Mouse (Mus musculus) megakaryocyte, embryonic 14.5 days (primary cell): ENCODE results near the gene C1rl.

Source experiments
- FLI1 ChIP-seq: IDR thresholded peaks from 2 replicates; pipeline ENCODE4 v1.6.1; 2012; ENCODE audit warnings: low read length, inconsistent platforms, mixed read lengths
- GATA1 ChIP-seq: IDR thresholded peaks from 3 replicates; pipeline ENCODE4 v1.6.1; 2012; ENCODE audit warnings: mixed read lengths, low read length, inconsistent platforms, borderline replicate concordance

DNA sequence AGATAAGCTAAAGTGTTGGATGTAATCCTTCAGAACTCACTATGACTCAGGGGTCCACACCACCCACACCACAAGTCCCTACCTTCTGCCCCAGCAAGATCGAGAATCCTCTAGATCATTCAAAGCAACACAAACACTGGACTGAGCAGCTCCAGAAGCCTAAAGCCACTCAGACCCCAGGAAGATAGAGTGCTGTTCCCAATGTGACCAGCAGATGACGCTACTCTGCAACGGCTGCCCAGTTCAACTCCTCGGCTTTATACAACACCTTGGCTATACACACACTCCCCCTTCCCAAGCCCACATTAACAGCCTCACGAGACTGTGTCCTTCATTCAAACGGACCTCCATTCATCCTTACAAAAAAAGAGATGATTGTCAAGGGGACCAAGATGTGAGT is 20.1 kb upstream of the C1rl start:
- TF ChIP-seq GATA1 (no peak), FLI1 (no peak)
